Mouse (Mus musculus): ENCODE results near the gene Ifi204. TPM values are rescaled to one million over a fixed set of nuclear protein-coding genes. Genes with fewer than 3 reads are reported as not detected.
"Not testable (repeated sequence)": the region's sequence is repeated elsewhere in the genome, so short reads cannot be mapped to it uniquely, and the experiment has no call there.

The Ifi204 gene
- 4.1 TPM for polyA plus RNA-seq (2012; fragmentation: generic; extraction: Trizol)
- long read RNA-seq, experiment 1, partial matches to known transcripts, result 2 of 19 reads
- long read RNA-seq, experiment 1, other reads (novel, unspliced or antisense), result 17 of 19 reads
- long read RNA-seq, experiment 2, partial matches to known transcripts, result 10 of 187 reads
- long read RNA-seq, experiment 2, other reads (novel, unspliced or antisense), result 177 of 187 reads

GRCm38 (mm10) chr1:173766848-173767617, at the start of gene Ifi204:
Gene Ifi204, minus strand, starts transcription at chr1:173766943.
- TF ChIP-seq CEBPB (IDR thresholded peaks at IDR 0.05; ENCODE audit: low read depth), result peak; percentile 68
- peak; percentile 44 for TF ChIP-seq FOSL1 (IDR thresholded peaks at IDR 0.05; ENCODE audit: insufficient read depth, low read length, poor library complexity, severe bottlenecking)

GRCm38 (mm10) chr1:173809294-173809693, 42.6 kb upstream of the Ifi204 start:
- not testable (repeated sequence) for H3K27me3 ChIP-seq (ENCODE audit: control insufficient read depth, insufficient read depth, insufficient read length); H3K79me2 ChIP-seq (ENCODE audit: control insufficient read depth, insufficient read depth); H3ac ChIP-seq (ENCODE audit: control insufficient read depth, insufficient read length, low read depth); H3K36me3 ChIP-seq (ENCODE audit: control insufficient read depth, insufficient read depth); H3K79me3 ChIP-seq (ENCODE audit: low read depth); H3K4me3 ChIP-seq (ENCODE audit: insufficient read depth, poor library complexity, severe bottlenecking)

More at GRCm38 (mm10) chr1:173766848-173767617, at the start of gene Ifi204:
- H3ac ChIP-seq (ENCODE audit: control insufficient read depth, insufficient read length, low read depth); H3K79me3 ChIP-seq (ENCODE audit: low read depth); H3K36me3 ChIP-seq (ENCODE audit: control insufficient read depth, insufficient read depth); H3K27me3 ChIP-seq (ENCODE audit: control insufficient read depth, insufficient read depth, insufficient read length): not testable (repeated sequence)
- peak within 1 kb of the TSS; percentile 29 for H3K4me3 ChIP-seq (ENCODE audit: insufficient read depth, poor library complexity, severe bottlenecking)
- H3K79me2 ChIP-seq (ENCODE audit: control insufficient read depth, insufficient read depth), result peaks cover 14% of the 10 kb centered on the region

- H3K36me3 ChIP-seq (ENCODE audit: control insufficient read depth, insufficient read depth); H3K79me2 ChIP-seq (ENCODE audit: control insufficient read depth, insufficient read depth); H3K4me3 ChIP-seq (ENCODE audit: insufficient read depth, poor library complexity, severe bottlenecking); H3K27me3 ChIP-seq (ENCODE audit: control insufficient read depth, insufficient read depth, insufficient read length); H3K79me3 ChIP-seq (ENCODE audit: low read depth); H3ac ChIP-seq (ENCODE audit: control insufficient read depth, insufficient read length, low read depth): not testable (repeated sequence)
- TF ChIP-seq CEBPB (IDR thresholded peaks at IDR 0.05; ENCODE audit: low read depth), result peak; percentile 59
Measured at GRCm38 (mm10) chr1:173802689-173803281, 36.0 kb upstream of the Ifi204 start.

- H3K79me2 ChIP-seq (ENCODE audit: control insufficient read depth, insufficient read depth); H3ac ChIP-seq (ENCODE audit: control insufficient read depth, insufficient read length, low read depth); H3K27me3 ChIP-seq (ENCODE audit: control insufficient read depth, insufficient read depth, insufficient read length); H3K79me3 ChIP-seq (ENCODE audit: low read depth); H3K36me3 ChIP-seq (ENCODE audit: control insufficient read depth, insufficient read depth); H3K4me3 ChIP-seq (ENCODE audit: insufficient read depth, poor library complexity, severe bottlenecking): not testable (repeated sequence)
Measured at GRCm38 (mm10) chr1:173802207-173802606, 35.5 kb upstream of the Ifi204 start.

GRCm38 (mm10) chr1:173801791-173802190, 35.0 kb upstream of the Ifi204 start:
- not testable (repeated sequence) for H3K36me3 ChIP-seq (ENCODE audit: control insufficient read depth, insufficient read depth); H3K27me3 ChIP-seq (ENCODE audit: control insufficient read depth, insufficient read depth, insufficient read length); H3K79me2 ChIP-seq (ENCODE audit: control insufficient read depth, insufficient read depth); H3ac ChIP-seq (ENCODE audit: control insufficient read depth, insufficient read length, low read depth); H3K79me3 ChIP-seq (ENCODE audit: low read depth); H3K4me3 ChIP-seq (ENCODE audit: insufficient read depth, poor library complexity, severe bottlenecking)

GRCm38 (mm10) chr1:173773457-173773856, 6.7 kb upstream of the Ifi204 start:
- H3K27me3 ChIP-seq (ENCODE audit: control insufficient read depth, insufficient read depth, insufficient read length); H3ac ChIP-seq (ENCODE audit: control insufficient read depth, insufficient read length, low read depth); H3K79me2 ChIP-seq (ENCODE audit: control insufficient read depth, insufficient read depth); H3K36me3 ChIP-seq (ENCODE audit: control insufficient read depth, insufficient read depth); H3K4me3 ChIP-seq (ENCODE audit: insufficient read depth, poor library complexity, severe bottlenecking); H3K79me3 ChIP-seq (ENCODE audit: low read depth): not testable (repeated sequence)

GRCm38 (mm10) chr1:173760032-173760431, 6.7 kb downstream of the Ifi204 start:
- not testable (repeated sequence) for H3ac ChIP-seq (ENCODE audit: control insufficient read depth, insufficient read length, low read depth); H3K79me3 ChIP-seq (ENCODE audit: low read depth); H3K36me3 ChIP-seq (ENCODE audit: control insufficient read depth, insufficient read depth); H3K27me3 ChIP-seq (ENCODE audit: control insufficient read depth, insufficient read depth, insufficient read length); H3K79me2 ChIP-seq (ENCODE audit: control insufficient read depth, insufficient read depth); H3K4me3 ChIP-seq (ENCODE audit: insufficient read depth, poor library complexity, severe bottlenecking)

GRCm38 (mm10) chr1:173742262-173742661, 24.5 kb downstream of the Ifi204 start:
- H3K79me3 ChIP-seq (ENCODE audit: low read depth), result no peaks in the 10 kb centered on the region
- TF ChIP-seq CTCF (IDR thresholded peaks at IDR 0.05; ENCODE audit: control insufficient read depth, insufficient read depth, insufficient read length) (no peak), CEBPB (IDR thresholded peaks at IDR 0.05; ENCODE audit: low read depth) (no peak), FOSL1 (IDR thresholded peaks at IDR 0.05; ENCODE audit: insufficient read depth, low read length, poor library complexity, severe bottlenecking) (no peak), MYOD1 (IDR thresholded peaks at IDR 0.05; ENCODE audit: control insufficient read depth, insufficient read length, low read depth) (no peak), USF1 (IDR thresholded peaks at IDR 0.05; ENCODE audit: low read depth) (no peak), MYOG (IDR thresholded peaks at IDR 0.05; ENCODE audit: control insufficient read depth, extremely low read depth, insufficient read length) (no peak), MAX (IDR thresholded peaks at IDR 0.05) (no peak)
- H3K36me3 ChIP-seq (ENCODE audit: control insufficient read depth, insufficient read depth), result peaks cover 8% of the 10 kb centered on the region
- H3K79me2 ChIP-seq (ENCODE audit: control insufficient read depth, insufficient read depth), result no peaks in the 10 kb centered on the region
- no peaks in the 10 kb centered on the region for H3K27me3 ChIP-seq (ENCODE audit: control insufficient read depth, insufficient read depth, insufficient read length)
- H3K4me3 ChIP-seq (ENCODE audit: insufficient read depth, poor library complexity, severe bottlenecking), result no peak overlapping the region
- no peak overlapping the region for H3ac ChIP-seq (ENCODE audit: control insufficient read depth, insufficient read length, low read depth)
